Mouse (Mus musculus) cerebellum, adult (tissue): ENCODE results near the gene Atg16l2.

Source experiments
- ATAC-seq: cut with Nextera tagmentation; 2 replicates; pipeline ENCODE4 v1.9.2; 2017; ENCODE audit warnings: mild to moderate bottlenecking, moderate library complexity, mixed read lengths; ENCODE audit not compliant: insufficient number of reproducible peaks, low FRiP score, low TSS enrichment

Atg16l2 gene

DNA sequence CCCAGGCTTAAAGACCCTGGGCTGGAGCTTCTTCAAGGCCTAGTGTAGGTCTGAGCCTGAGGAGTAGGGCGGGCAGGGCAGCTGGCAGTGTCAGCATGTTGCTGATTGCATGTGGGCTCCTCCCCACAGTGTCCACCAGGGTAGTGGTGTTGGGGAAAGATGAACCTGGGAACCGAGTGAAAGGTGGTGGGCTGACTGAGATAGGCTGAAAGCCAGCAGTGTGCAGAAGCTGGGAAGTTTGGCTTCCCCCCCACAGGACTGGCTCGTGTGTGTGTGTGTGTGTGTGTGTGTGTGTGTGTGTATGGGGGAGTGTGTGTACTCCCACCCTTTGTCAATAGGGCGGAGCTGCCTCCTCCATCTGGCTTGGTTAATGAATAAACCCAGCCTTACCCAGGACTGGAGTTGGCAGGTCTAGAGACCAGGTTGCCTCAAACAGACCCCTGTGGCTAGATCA is 21.1 kb upstream of the Atg16l2 start:
- no peak for ATAC-seq

GRCm38 (mm10) chr7:101321218-101321827 is 19.3 kb upstream of the Atg16l2 start:
- ATAC-seq: 0 out of 2 replicates have a peak, but pooled peaks have one; percentile 22

- ATAC-seq: peak; percentile 45; the same call in 1 of the 2 replicates
These were observed 18.6 kb upstream of the Atg16l2 start for GRCm38 (mm10) chr7:101320399-101321217.

DNA sequence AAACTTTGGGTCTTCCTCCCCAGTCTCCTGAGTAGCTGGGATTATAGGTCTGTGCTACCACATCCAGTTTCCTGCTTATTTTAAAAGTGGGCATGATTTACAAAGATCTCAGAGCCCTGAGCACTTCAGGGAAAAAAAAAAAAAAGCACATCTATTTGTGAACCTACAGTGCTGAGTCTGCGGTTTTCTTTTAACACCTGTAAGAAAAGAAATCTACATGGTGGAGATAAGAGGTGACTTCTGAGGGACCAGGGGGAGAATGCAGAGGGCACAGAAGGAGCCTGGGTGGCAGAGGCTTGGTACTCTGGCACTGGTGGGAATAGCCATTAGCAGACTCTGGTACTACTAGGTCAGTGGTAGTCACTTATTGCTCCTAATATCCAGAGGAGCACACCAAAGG is 17.7 kb upstream of the Atg16l2 start:
- ATAC-seq: no peak

- no peak for ATAC-seq
These were observed 16.8 kb upstream of the Atg16l2 start for GRCm38 (mm10) chr7:101318848-101319247.

DNA sequence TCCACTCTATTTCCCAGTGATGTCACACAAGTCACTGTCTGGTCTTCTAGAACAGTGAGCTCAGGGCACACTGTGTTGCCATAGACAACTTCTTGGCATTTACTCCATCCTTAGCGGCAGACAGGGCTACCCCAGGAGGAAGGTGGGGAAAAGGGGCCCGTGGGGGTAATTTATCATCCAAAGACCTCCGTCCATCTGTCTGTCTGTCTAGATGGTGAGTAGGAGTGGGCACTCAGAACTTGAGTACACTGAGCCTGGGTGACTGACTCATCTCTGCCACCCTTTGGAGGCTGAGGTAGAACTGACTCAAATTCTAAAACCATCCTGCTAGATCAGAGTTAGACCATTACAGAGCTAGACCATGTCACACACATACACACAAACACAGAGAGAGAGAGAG is 15.0 kb upstream of the Atg16l2 start, which contains the start of gene Stard10:
TSS of gene Stard10 (plus strand) at position 73 of the 400 bp plus-strand sequence.
- ATAC-seq: no peak

GRCm38 (mm10) chr7:101316591-101317001 is 14.5 kb upstream of the Atg16l2 start:
- no peak for ATAC-seq

DNA sequence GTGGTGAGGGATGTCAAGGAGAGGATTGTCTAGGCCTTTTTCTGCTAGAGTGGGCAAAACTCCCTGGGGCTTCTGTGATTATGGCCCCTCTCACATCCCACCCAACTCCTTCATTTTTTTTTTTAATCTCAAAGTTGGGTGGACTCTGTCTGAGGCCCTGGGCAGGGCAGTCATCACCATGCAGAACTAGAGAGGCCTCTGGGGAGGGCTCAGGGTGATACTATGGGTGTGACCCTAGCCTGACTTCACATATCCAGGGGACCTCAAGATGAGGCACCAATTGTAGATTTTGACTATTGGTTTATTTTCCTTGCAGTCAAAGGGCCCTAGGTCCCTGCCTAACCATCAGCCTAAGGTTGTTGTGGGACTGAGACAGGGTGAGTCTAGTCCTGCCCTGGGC is 13.6 kb upstream of the Atg16l2 start:
- no peak for ATAC-seq

DNA sequence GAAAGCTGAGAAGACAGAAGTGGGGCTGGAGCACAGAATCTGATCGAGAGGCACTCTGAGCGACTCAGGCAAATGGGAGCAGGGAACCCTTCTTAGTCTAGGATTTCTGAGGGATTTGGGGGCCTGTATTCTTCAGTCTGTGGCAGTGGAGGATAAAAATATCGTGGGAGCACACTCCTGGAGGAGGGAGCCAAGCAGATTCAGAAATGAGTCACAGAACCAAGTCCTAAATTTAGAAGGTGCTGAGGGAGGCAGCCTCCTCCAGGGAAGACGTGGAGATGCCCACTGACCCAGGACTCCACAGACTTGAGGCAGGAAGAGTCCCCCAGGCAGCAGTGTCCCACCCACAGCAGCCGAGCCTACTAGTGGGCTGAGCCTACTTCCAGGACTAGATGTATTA is 12.3 kb upstream of the Atg16l2 start:
- ATAC-seq: no peak

- ATAC-seq: no peak
These were observed 11.0 kb upstream of the Atg16l2 start for GRCm38 (mm10) chr7:101313033-101313432.

- ATAC-seq: no peak
These were observed 9.0 kb upstream of the Atg16l2 start for GRCm38 (mm10) chr7:101311061-101311460.

DNA sequence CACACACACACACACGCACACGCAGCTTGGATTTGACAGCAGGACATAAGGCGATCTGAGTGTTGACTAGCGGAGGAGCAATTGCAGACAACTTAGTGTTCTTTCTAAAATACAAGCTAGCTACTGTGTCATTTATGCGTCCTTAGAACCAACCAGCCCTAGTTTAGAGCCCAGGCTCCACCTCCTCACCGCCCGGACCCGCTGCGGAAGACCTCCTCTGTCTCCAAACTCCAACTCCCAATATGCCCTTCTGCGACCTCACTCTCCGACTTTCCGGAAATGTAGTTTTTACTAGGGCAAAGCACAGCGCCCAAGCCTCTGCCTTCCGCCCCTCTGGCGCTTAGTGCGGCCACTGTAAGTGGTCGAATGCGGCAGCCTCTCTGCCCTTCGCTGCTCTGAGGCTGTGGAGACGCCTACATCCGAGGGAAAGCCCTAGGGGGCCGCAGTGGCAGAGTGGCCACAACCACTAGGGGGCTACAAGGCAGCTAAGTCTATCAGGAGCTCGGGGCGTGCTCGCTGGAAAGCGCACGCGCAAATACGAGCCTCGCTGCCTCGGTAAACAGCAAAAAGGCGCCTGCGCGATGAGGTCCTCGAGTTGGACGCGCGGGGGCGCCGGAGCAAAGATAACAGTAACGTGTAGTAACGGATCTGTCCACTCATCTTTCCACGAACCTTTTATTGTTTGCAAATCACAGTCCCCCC is 8.4 kb upstream of the Atg16l2 start:
- ATAC-seq: peak; percentile 92

DNA sequence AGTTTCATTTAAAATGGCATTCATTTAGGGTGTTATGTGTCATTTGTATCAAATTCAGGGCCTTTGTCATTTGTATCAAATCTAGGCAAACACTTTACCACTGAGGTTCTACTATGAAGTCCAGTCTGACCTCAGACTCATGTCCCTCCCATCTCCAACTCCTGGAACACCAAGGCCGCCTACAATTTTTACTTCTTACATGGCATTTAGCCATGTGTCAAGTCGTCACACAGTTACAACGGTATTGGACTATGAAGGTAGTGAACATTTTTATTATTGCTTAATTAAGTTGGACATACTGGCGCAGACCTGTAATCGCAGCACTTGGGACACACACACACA is 7.9 kb upstream of the Atg16l2 start:
- no peak for ATAC-seq

DNA sequence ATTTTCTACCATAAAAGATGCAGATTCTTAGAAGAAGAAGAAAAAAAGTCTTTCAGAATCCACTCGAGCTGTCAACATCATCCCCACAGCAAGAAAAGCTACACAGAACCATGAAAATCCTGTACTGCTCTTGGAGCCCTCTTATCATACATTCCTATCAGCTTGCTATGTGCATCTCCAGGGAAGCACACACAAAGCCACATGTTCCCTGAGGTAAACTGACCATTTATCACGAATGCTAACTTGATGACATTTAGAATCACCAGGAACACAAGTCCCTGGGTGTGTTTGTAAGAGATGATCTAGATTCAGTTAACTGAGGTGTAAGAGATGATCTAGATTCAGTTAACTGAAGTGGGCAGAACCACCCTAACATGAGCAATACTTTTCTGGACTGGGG is 4.8 kb upstream of the Atg16l2 start:
- ATAC-seq: no peak

- no peak for ATAC-seq
These were observed 640 bp upstream of the Atg16l2 start for GRCm38 (mm10) chr7:101302691-101303090.

DNA sequence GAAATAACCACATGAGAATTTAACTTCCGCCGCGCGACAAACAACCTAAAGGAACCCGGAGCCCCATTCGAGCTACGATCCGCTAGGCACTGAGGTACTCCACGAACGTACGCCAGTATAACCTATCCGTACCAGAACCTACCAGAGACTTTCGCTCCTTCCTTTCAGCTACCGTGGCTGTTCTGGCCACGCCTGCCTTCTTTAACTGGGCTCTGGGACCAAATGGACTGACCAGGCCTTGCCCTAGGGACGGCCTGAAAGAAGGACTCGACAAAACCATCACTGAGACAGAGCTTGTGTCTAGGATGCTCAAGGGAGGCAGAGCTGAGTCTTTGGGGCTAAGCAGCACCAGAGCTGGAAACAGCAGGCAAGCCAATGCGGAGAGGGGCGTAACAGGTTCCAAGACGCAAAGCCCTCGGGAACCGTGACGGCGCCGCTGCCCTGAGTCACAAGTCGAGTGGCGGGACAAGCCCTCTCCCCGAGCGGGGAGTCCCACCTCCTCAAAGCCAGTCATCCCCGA is 630 bp downstream of the Atg16l2 start:
- ATAC-seq: peak; percentile 23; the same call in 1 of the 2 replicates

DNA sequence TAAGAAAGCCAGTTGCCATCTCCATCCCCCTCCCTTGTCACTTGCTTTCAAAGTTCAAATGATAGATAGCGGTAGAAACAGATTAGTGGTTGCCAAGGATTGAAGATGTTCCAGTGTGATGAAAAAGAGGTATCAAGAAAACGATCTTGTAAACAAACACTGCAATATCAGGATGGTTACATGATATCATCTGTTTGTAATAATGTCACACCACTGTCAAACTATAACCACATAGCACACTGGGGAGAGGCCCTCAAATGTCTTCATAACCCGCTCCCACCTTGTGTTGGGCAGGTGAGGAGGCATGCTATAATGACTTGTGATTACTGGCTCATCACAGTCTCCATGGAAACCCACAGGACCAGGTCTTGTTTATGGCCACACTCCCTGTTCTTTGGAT is 3.7 kb downstream of the Atg16l2 start:
- ATAC-seq: no peak

- 0 out of 2 replicates have a peak, but pooled peaks have one; percentile 1 for ATAC-seq
These were observed 5.0 kb downstream of the Atg16l2 start for GRCm38 (mm10) chr7:101297023-101297405.

DNA sequence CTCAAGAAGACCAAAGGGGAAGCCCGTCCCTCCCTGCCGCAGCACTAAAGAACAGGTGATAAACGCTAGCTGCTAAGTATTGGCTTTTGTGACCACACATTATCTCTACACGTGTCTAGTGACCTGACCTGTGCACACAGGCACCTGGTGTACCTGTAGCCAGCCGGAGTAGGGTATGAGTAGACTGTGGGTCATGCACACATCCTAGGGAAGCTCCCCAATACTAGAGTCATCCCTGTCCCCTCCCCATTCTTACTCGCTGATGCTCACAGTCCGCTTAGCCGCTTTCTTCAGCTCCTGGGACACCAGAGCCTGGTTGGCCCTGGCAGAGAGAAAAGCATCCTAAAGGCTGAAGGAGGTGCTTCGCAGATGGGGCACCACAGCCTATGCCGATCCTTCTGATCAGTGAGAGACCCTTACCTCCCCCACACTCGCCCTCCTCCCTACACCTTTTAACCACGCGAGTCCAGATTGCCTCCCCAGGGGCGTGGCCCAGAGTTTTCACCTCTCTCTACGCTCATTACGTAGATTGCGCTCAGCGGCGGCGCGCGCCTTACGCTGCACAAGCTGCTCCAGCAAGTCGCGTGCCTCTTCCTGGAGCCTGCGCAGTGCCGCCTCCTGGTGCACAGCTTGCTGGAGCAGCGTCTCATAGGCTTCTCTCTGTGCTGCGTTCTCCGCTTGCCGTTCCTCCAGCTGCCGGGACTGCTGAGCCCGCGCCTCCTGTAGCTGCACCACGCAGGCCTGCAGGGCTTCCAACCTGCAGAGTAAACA is 5.6 kb downstream of the Atg16l2 start:
- peak; percentile 60 for ATAC-seq

- no peak for ATAC-seq
These were observed 6.6 kb downstream of the Atg16l2 start for GRCm38 (mm10) chr7:101295438-101295837.
